Mouse (Mus musculus): ENCODE measurements around the gene Ccn2. TPM values are rescaled to one million over a fixed set of nuclear protein-coding genes. Genes with fewer than 3 reads are reported as not detected.

The Ccn2 gene
- 1.5 and 1.8 TPM in 2 replicates for polyA plus RNA-seq (2015; fragmentation: Nextera tagmentation; extraction: Ambion mirVana)

DNA sequence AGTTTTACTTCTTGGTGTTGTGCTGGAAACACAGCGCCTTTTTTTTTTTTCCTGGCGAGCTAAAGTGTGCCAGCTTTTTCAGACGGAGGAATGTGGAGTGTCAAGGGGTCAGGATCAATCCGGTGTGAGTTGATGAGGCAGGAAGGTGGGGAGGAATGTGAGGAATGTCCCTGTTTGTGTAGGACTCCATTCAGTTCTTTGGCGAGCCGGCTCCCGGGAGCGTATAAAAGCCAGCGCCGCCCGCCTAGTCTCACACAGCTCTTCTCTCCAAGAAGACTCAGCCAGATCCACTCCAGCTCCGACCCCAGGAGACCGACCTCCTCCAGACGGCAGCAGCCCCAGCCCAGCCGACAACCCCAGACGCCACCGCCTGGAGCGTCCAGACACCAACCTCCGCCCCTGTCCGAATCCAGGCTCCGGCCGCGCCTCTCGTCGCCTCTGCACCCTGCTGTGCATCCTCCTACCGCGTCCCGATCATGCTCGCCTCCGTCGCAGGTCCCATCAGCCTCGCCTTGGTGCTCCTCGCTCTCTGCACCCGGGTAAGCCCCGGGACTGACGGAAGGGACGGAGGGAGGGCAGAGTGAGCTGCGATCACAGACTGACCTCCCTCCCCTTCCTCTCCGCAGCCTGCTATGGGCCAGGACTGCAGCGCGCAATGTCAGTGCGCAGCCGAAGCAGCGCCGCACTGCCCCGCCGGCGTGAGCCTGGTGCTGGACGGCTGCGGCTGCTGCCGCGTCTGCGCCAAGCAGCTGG lies at the start of gene Ccn2:
Gene Ccn2, plus strand, starts transcription at position 193 of the 753 bp plus-strand sequence.
- 0% methylated on average over 45 of the region's 53 CpGs for WGBS
- peak within 1 kb of the TSS; percentile 87 for H3K4me2 ChIP-seq
- H3K27me3 ChIP-seq, result peaks cover 10% of the 10 kb centered on the region; the same call in 1 of the 2 replicates
- H3K36me3 ChIP-seq (ENCODE audit: poor library complexity, severe bottlenecking), result no peaks in the 10 kb centered on the region
- ATAC-seq, result peak; percentile 90
- H3K9ac ChIP-seq, result peak within 1 kb of the TSS; percentile 72
- H3K27ac ChIP-seq, result no peak within 1 kb of the TSS
- H3K4me3 ChIP-seq, result peak within 1 kb of the TSS; percentile 69
- H3K4me1 ChIP-seq, result peaks cover 24% of the 10 kb centered on the region
- no peaks in the 10 kb centered on the region for H3K9me3 ChIP-seq (replicated peaks)

DNA sequence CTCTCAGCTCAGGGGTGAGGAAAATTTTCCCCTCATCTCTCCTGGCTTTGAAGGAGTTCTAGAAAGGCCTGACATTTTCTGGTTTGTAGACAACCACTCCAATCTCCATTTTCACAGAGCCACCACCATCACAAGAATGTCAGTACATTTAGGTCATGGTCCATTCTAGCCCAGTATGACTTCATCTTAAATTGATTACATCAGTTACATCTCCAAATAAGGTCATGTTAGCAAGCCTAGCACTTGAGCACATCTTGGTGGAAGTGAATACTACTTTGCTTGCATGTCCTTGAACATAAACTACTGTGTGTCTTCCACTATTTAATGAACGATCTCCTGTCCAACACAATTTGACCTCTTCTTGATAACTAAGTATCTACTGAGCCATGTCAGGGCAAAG lies 42.4 kb upstream of the Ccn2 start:
- H3K27ac ChIP-seq, result no peak overlapping the region
- no peaks in the 10 kb centered on the region for H3K4me1 ChIP-seq
- no peak overlapping the region for H3K4me2 ChIP-seq
- H3K9me3 ChIP-seq (replicated peaks), result no peaks in the 10 kb centered on the region
- ATAC-seq, result no peak
- H3K9ac ChIP-seq, result no peak overlapping the region
- WGBS, result 90% methylated on average over 1 of the region's 1 CpGs
- H3K36me3 ChIP-seq (ENCODE audit: poor library complexity, severe bottlenecking), result no peaks in the 10 kb centered on the region
- H3K27me3 ChIP-seq, result no peaks in the 10 kb centered on the region
- H3K4me3 ChIP-seq, result no peak overlapping the region

DNA sequence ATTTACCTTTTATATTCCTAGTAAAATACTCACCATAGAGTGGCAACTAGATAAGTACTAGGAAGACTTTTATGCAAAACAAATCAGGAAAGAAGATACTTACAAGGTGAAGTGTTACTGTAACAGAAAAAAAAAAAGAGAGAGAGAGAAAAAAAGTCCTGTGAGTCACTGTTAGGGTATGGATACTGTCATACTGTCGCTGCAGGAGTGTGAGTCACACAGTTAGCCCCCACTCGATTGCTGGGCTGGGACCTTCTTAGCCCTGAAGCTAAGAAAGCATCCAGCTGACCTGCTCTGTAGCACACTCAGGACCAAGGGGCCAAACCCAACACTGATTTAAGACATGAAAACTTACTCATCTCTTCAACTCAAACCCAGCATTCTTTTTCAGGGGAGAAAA lies 41.2 kb upstream of the Ccn2 start:
- Histone ChIP-seq H3K27me3 (no peaks in the 10 kb centered on the region), H3K4me1 (no peaks in the 10 kb centered on the region), H3K9me3 (replicated peaks) (no peaks in the 10 kb centered on the region), H3K36me3 (ENCODE audit: poor library complexity, severe bottlenecking) (no peaks in the 10 kb centered on the region), H3K9ac (no peak overlapping the region), H3K4me3 (no peak overlapping the region), H3K27ac (no peak overlapping the region), H3K4me2 (no peak overlapping the region)
- 77% methylated on average over 2 of the region's 2 CpGs for WGBS
- no peak for ATAC-seq

DNA sequence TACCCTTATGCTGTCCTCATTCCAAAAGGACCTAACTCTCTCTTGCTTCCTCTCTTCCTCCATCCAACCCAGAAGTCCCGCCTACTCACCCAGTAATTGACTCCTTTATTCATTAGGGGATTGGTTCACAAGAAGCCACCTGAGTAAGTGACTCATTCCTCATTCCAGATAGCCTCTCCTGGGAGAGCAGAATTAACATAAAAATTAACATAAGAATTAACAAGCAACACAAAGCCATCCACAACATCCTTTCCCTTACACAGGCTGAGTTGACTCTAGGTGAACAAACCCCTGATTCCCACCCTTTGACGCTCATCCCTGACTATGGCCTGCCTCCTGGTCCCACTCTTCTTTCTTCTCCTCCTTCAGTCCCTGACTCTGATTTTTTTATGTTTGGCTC lies 36.9 kb upstream of the Ccn2 start:
- no peaks in the 10 kb centered on the region for H3K4me1 ChIP-seq
- no peaks in the 10 kb centered on the region for H3K27me3 ChIP-seq
- no peak overlapping the region for H3K9ac ChIP-seq
- H3K36me3 ChIP-seq (ENCODE audit: poor library complexity, severe bottlenecking), result no peaks in the 10 kb centered on the region
- no peak overlapping the region for H3K4me2 ChIP-seq
- no peak overlapping the region for H3K27ac ChIP-seq
- no peak overlapping the region for H3K4me3 ChIP-seq
- WGBS, result 60% methylated on average over 2 of the region's 2 CpGs
- H3K9me3 ChIP-seq (replicated peaks), result no peaks in the 10 kb centered on the region
- no peak for ATAC-seq

DNA sequence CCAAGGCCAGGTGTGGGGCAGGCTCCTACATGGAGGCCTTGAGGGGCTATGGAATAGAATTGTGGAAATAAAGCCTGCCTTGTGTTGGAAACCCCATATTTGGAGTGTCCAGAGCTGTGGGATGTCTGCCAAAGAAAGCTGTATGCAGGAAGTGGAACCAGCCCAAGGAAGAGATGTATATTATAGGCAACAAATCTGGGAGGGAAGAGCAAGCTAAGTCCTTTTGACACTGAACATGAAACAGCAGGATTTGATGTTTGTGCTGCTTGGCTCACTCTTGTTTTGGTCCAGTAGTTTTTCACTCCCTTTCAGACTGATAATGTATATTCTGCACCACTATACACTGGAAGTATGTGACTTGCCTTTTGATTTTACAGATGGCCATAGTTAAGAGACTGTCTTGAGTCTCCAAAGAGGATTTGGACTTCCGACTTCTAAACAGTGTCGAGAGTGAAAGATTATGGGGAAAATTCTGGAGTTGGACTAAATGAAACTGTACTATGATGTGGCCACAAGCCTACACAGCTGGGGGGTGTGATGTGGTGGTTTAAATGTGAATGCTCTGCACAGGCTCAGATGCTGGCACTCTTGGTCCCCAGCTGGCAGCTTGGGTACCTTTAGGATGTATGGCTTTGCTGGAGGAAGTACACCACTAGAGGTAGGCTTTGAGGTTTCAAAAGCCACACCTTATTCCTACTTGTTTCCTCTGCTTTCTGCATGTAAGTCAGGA lies 25.4 kb upstream of the Ccn2 start:
- no peaks in the 10 kb centered on the region for H3K9me3 ChIP-seq (replicated peaks)
- no peak for ATAC-seq
- no peak overlapping the region for H3K4me2 ChIP-seq
- no peak overlapping the region for H3K27ac ChIP-seq
- WGBS, result 89% methylated on average over 2 of the region's 2 CpGs
- H3K4me3 ChIP-seq, result no peak overlapping the region
- no peaks in the 10 kb centered on the region for H3K36me3 ChIP-seq (ENCODE audit: poor library complexity, severe bottlenecking)
- no peaks in the 10 kb centered on the region for H3K27me3 ChIP-seq
- H3K9ac ChIP-seq, result no peak overlapping the region
- H3K4me1 ChIP-seq, result peaks cover 15% of the 10 kb centered on the region; the same call in 1 of the 2 replicates

DNA sequence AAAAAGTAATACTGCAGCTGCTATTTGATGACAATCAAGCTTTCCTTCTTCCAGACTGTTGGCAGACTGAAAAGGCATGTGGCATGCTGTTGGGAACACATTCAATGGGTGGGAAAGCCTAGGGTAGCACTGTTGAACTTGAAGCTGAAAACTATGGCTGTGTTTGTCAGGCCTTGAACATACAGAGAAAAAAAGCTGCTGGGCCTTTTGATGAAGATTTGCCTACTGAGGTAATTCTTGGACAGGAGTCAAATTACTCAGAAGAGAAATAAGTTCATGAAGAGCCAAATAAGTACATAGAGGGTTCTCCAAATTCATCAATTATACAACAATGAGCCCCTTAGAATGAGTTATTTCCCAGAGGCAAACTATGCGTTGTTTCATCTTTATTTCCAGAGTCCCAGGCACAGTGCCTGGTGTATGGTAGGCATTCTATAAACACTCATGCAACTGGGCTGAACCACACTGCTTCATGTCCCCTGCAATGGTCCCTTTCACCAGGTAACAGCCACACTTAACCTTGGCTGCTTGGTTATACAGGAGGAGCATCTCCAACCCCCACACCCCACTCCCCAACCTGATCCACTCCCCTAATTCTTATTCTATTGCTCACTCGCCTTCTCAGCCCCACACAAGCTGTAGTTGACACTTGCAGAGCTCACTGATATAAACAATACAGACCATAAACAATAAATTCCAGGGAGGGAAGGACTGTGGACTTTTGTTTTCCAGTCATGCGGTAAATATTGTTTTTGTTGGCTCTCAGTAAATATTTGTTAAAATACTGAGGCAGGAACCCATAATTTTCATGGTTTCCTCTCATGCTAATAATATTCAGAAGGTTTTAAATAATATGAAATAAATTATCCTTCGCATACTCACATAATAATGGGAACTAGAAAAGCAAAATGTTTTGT lies 22.9 kb upstream of the Ccn2 start:
- Histone ChIP-seq H3K4me3 (no peak overlapping the region), H3K36me3 (ENCODE audit: poor library complexity, severe bottlenecking) (no peaks in the 10 kb centered on the region), H3K9ac (no peak overlapping the region), H3K9me3 (replicated peaks) (no peaks in the 10 kb centered on the region), H3K4me1 (peaks cover 15% of the 10 kb centered on the region; the same call in 1 of the 2 replicates), H3K4me2 (no peak overlapping the region), H3K27me3 (no peaks in the 10 kb centered on the region), H3K27ac (no peak overlapping the region)
- peak; percentile 77 for ATAC-seq
- 56% methylated on average over 4 of the region's 4 CpGs for WGBS

DNA sequence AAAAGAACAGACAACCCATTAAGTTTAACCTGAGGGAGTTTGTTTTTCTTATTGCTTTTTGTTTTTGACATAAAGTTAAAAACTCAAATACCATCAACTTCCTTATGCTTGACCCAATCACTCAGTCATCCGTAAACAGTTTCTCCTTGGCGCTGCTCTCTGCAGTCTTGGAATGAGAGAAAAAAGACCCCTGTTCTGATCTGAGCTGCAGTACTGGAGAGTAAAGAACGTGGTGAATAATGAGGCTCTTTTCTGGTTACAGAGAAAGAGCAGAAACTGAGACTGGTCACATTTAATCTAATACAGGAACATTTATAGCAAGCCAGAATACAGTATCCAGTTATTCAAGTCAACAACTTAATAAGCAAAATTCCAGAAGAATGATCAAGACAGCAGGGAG lies 21.8 kb upstream of the Ccn2 start:
- 37% methylated on average over 3 of the region's 3 CpGs for WGBS
- no peaks in the 10 kb centered on the region for H3K27me3 ChIP-seq
- peaks cover 15% of the 10 kb centered on the region; the same call in 1 of the 2 replicates for H3K4me1 ChIP-seq
- H3K4me2 ChIP-seq, result no peak overlapping the region
- H3K4me3 ChIP-seq, result no peak overlapping the region
- H3K9ac ChIP-seq, result no peak overlapping the region
- H3K36me3 ChIP-seq (ENCODE audit: poor library complexity, severe bottlenecking), result no peaks in the 10 kb centered on the region
- no peaks in the 10 kb centered on the region for H3K9me3 ChIP-seq (replicated peaks)
- H3K27ac ChIP-seq, result no peak overlapping the region
- no peak for ATAC-seq

DNA sequence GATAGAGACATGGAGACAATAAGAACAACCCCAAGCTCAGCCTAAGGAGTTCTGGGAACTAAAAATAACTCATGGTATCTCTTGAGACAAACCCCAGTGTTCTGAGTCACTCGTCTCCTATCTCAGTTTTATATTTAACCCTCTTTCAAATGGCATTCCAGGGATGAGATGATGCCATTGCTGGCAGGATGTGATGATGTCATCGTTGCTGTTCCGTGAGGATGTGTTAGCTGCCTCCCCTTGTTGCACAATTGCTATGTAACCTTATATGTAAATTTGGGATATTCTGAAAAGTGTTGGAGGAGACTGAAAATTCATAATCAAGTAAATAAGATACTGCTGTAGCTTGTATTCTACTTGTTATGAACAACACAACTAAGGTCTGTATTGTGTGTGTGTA lies 14.2 kb upstream of the Ccn2 start:
- Histone ChIP-seq H3K36me3 (ENCODE audit: poor library complexity, severe bottlenecking) (no peaks in the 10 kb centered on the region), H3K4me1 (no peaks in the 10 kb centered on the region), H3K27ac (no peak overlapping the region), H3K9ac (no peak overlapping the region), H3K27me3 (no peaks in the 10 kb centered on the region), H3K4me2 (no peak overlapping the region), H3K4me3 (no peak overlapping the region), H3K9me3 (replicated peaks) (no peaks in the 10 kb centered on the region)
- no peak for ATAC-seq
- 89% methylated on average over 3 of the region's 3 CpGs for WGBS

DNA sequence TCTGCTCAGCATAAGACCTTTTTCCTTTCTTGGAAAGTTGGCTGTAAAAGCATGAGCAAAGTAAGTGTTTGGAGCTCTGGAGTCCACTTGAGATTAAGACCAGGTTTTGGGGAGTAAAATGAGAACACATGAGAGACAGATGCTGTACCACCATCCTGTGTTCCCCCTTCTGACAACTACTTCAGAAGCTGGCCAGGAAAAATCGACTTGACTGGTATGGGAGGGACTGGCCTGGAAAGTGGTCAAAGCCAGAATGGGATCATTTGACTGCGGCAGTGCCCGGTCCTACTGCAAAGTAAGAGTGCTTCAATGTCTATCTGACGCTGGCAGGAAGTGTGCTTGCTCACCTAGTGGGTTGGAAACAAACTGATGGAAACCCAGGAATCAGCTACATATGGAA lies 6.4 kb upstream of the Ccn2 start:
- no peak overlapping the region for H3K9ac ChIP-seq
- no peaks in the 10 kb centered on the region for H3K36me3 ChIP-seq (ENCODE audit: poor library complexity, severe bottlenecking)
- H3K4me3 ChIP-seq, result no peak overlapping the region
- no peak overlapping the region for H3K4me2 ChIP-seq
- ATAC-seq, result no peak
- H3K9me3 ChIP-seq (replicated peaks), result no peaks in the 10 kb centered on the region
- no peaks in the 10 kb centered on the region for H3K4me1 ChIP-seq
- H3K27ac ChIP-seq, result no peak overlapping the region
- WGBS, result 84% methylated on average over 4 of the region's 4 CpGs
- H3K27me3 ChIP-seq, result no peaks in the 10 kb centered on the region

DNA sequence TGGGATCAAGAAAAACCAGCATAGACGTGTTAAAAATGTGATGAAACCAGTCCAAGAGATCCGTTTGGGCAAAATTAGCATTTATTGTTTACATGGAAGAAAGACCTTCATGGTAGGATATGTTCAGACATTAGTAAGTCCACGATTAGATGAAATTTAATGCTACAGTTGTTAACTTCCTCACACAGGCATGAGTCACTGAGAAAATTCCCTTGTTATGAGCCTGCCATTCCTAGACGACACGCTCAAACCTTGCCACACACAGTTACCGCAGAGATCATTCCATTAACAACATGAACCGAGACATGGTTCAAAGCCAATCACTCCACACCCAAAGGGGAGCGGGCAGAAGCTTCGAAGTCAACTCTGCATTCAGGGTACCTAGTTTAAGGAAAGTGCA lies 6.0 kb upstream of the Ccn2 start:
- WGBS, result 94% methylated on average over 9 of the region's 9 CpGs
- Histone ChIP-seq H3K9ac (no peak overlapping the region), H3K27me3 (no peaks in the 10 kb centered on the region), H3K4me1 (no peaks in the 10 kb centered on the region), H3K9me3 (replicated peaks) (no peaks in the 10 kb centered on the region), H3K4me3 (no peak overlapping the region), H3K36me3 (ENCODE audit: poor library complexity, severe bottlenecking) (no peaks in the 10 kb centered on the region), H3K27ac (no peak overlapping the region), H3K4me2 (no peak overlapping the region)
- ATAC-seq, result no peak

DNA sequence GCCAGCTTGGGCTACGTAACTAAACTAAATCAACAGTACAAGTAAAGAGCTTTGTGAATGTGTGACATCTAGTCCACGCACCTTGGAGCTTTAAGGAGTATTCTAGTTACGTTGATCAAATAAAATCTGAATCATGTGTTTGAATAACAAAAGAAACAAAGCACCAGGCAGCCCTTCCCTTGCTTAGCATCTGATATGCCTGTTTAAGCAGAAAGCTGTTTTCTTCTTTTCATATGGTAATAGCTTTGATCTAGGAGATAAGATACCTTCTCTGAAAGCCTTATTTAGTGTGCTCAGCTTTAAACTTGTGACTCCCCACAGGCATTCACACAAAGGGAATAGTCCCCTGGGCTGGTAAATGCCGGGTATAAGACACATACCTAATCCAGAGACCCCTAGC lies 4.7 kb upstream of the Ccn2 start:
- Histone ChIP-seq H3K27ac (no peak overlapping the region), H3K4me1 (peaks cover 6% of the 10 kb centered on the region; the same call in 1 of the 2 replicates), H3K4me3 (no peak overlapping the region), H3K27me3 (0 out of 2 replicates have a peak, but pooled peaks cover 1% of the 10 kb centered on the region), H3K36me3 (ENCODE audit: poor library complexity, severe bottlenecking) (no peaks in the 10 kb centered on the region), H3K9me3 (replicated peaks) (no peaks in the 10 kb centered on the region), H3K9ac (no peak overlapping the region), H3K4me2 (no peak overlapping the region)
- ATAC-seq, result no peak
- WGBS, result 33% methylated on average over 4 of the region's 4 CpGs

DNA sequence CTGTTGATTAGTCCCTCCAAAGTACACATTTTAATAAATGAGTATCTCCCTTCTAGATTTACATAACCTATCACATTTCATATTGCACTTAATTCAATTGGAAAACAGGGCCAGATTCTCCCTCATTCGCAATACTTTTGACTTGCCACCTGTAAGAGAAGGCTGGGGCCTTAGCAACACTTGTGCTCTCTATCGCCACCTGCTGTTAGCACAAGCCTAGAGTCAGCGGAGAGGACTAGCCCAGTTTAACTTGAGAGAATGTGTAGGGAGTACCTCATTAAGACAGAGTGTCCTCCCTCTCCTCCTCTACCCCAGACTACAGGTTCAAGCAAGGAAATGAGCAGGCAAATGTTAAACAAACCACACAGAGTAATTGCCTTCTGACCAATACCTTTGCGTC lies 4.1 kb upstream of the Ccn2 start:
- Histone ChIP-seq H3K27ac (no peak overlapping the region), H3K27me3 (peaks cover 7% of the 10 kb centered on the region; the same call in 1 of the 2 replicates), H3K4me1 (peaks cover 12% of the 10 kb centered on the region), H3K4me2 (no peak overlapping the region), H3K4me3 (no peak overlapping the region), H3K9ac (no peak overlapping the region), H3K9me3 (replicated peaks) (no peaks in the 10 kb centered on the region), H3K36me3 (ENCODE audit: poor library complexity, severe bottlenecking) (no peaks in the 10 kb centered on the region)
- 10% methylated on average over 4 of the region's 4 CpGs for WGBS
- peak; percentile 74 for ATAC-seq

All from forebrain, embryonic 13.5 days (tissue).